Mouse (Mus musculus): ENCODE results near the gene Gtf2ird2.

Gene Gtf2ird2

DNA sequence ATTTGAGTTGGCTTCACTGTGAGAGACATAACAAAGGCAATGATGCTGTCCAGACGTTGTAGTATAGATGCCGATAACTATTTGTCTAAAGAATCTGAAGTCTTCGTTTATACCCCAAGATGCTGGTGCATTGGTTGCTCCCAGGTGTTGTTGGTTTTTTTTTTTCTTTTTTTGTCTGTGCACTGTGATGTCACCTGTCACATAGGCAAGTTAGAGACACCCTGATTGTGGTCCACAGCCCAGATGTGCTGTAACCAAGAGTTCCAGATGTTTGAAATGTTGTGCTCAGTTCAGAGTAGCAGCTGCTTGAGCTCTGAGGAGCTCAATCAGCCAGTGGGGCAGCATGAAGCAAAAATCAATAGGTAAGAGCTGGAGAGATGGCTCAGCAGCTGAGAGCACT lies 2.2 kb downstream of the Gtf2ird2 start:
- no peak for DNase-seq

DNA sequence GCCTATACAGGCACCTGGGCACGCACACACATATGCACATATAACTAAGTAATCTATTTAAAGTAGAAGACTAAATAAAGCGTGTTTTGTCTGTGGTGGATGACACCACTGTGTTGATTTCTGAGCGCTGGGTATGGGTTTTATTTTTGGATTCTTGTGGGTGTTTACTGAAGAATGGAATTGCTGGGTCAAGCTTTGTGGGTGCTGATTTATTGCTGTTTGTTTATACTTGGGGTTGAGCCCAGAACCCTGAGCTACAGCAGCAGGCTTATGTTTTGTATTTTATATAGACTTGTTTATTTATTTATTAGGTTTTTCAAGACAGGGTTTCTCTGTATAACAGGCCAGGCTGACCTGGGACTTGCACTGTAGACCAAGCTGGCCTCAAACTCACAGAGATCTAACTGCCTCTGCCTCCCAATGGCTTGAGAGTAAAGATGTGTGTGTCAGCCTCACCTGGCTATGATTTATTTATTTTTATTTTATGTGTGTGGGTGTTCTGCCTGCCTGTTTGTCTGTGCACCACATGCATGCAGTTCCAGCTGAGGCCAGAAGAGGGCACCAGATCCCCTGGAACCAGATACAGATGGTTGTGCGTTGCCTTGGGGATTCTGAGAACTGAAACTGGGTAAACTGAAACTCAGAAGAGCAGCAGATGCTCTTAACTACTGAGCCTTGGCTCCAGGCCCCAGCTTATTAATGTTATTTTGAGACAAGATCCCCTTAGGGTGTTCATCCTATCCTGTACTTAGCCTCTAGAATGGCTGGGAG lies 3.3 kb downstream of the Gtf2ird2 start:
- peak; percentile 69 to 73 for DNase-seq

DNA sequence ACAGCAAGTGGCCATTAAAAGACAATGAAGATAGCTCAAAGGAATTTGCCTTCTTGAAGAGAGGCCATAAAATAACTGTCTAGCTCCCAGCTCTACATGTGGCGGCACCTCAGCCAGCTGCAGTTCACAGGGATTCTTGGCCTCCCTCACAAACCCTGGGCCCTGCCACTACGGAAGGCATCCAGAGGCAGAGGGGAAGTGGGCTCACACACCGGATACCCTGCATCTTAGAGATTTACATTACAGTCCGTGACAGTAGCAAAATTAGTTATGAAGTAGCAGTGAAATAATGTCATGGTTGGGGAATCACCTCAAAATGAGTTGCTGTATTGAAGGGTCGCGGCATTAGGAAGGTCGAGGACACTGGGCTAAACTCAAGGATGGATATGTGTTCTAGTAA lies 4.8 kb downstream of the Gtf2ird2 start:
- peak; percentile 20 to 49 for DNase-seq

- DNase-seq, result no peak
Observed at GRCm38 (mm10) chr5:134193664-134194063, 9.8 kb downstream of the Gtf2ird2 start.

GRCm38 (mm10) chr5:134206721-134207120 lies 22.9 kb downstream of the Gtf2ird2 start:
- DNase-seq, result no peak

- DNase-seq, result no peak
Observed at GRCm38 (mm10) chr5:134209931-134210554, 26.2 kb downstream of the Gtf2ird2 start.

GRCm38 (mm10) chr5:134214021-134214806 lies 30.4 kb downstream of the Gtf2ird2 start:
- DNase-seq, result no peak

DNA sequence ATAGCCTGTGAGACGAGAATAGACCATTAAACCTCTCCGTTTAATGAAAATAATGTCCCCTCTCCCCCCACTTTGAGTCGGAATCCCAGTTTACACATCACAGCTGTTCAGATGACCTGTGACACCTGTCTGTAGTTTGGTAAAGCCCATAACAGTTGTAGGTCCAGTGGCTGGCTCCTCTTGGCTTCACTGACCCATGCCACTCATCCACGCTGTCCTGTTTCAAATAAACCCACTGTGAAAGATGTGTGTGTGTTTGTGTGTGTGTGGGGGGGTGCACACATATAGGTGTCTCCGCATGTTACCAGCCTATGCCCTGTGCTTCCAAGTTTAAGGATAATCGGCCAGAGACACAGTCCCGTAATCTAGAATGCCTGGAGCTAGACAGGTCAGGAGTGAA lies 34.1 kb downstream of the Gtf2ird2 start:
- no peak for DNase-seq

GRCm38 (mm10) chr5:134221278-134221677 lies 37.5 kb downstream of the Gtf2ird2 start:
- DNase-seq, result no peak

DNA sequence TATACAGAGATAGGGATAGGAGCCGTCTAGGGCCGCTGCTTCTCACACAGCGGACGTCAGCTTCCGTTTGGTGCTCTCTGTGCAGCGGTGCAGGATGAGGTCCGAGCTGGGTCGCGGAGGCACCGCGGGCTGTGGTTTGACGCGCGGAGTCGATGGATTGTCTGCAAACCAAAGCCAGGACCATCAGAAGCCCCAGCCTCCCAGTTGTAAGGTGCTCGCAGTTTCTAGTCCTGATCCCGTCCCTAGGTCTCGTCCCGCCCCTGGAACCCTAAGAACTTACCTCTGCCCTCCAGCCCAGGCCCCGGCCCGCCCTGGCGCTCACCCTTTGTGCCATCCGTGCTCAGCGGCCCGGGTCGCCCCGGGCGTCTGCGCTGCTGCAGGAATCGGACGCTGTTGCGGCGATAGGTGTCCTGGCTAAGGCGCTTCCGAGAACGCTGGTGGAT lies 37.9 kb downstream of the Gtf2ird2 start:
- no peak for DNase-seq

DNA sequence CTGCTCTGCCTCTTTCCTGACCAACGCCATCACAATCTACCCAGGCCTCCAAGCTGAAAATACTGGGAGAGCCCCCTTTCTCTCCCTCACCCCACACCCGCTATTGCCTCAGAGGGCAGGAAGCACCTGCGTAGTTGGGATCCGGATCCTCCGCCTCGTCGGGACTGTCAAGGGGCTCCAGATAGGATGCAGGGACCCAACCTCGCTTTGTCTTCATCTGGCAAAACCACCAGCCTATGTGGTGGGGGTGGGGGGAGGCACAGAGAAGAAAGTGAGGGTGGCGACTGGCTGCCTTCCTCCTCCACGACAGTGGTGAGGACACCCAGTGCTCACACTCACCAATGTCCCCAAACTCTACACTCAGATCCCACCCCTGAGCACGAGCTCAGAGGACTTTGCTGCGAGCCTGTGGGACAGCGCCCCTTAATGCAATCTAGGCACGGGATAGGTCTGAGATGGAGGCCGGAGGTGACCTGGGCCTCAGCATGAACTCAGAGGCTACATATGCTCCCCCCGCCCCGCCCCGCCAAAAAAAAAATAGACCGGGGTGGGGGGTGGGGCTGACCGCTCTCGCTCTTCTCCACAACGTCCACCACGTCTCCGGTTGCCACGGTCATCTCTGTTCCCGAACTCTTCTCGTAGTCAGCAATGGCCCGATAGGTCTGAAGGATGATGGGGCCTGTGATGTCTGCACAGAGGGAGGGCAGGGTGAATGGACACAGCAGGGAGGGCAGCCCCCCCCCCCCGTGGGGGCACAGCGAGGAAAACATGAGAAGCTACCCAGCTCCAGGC lies 41.5 kb downstream of the Gtf2ird2 start:
- DNase-seq, result peak in 1 of 2 experiments; percentile 52

DNA sequence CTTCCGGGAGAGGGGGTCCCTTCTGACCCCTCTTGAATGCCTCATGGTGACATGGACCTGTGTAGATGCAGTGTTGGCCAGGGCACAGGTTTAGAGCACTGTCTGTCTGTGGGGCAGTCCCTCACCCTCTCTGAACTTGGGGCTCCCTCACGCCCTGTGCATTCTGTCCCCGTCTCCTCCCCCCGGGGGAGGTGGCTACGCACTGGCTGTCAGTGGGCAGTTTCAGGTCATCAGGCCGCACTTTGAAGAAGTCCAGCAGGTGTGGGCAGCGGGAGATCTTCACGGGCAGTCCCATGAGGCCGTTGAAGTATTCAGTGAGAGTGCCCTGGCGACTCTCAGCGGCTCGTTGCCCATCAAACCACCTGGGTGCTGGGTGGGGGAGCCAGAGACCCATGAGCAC lies 43.1 kb downstream of the Gtf2ird2 start:
- DNase-seq, result no peak

GRCm38 (mm10) chr5:134227574-134228248 lies 43.9 kb downstream of the Gtf2ird2 start:
- peak; percentile 53 to 60 for DNase-seq

- no peak for DNase-seq
Observed at GRCm38 (mm10) chr5:134228249-134228638, 44.4 kb downstream of the Gtf2ird2 start.

DNA sequence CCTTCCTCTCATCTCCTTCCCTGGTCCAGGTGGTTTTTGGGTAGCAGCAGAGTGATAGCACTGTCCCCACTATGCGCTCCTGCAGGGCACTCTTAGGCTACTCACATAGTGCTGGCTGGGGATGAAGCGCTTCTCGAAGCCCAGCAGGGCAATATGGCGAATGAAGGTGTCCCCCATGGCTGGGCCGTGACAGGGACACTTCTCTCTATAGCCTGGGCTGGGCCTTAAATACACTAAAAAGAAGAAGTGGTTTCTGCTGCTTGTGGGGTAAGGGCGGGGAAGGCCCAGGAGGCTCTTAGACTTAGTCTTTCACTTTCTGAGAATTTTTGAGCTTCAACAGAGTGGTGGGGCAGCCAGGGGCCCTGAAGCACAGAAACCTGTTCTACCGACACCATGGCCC lies 45.6 kb downstream of the Gtf2ird2 start, which contains the start of gene Ncf1:
Ncf1 (minus strand) TSS at position 235 of the 400 bp plus-strand sequence.
- DNase-seq, result peak in 1 of 2 experiments; percentile 23

- DNase-seq, result no peak
Observed at GRCm38 (mm10) chr5:134231376-134231775, 47.6 kb downstream of the Gtf2ird2 start.

- peak; percentile 46 to 62 for DNase-seq
Observed at GRCm38 (mm10) chr5:134232111-134232510, 48.3 kb downstream of the Gtf2ird2 start.

DNA sequence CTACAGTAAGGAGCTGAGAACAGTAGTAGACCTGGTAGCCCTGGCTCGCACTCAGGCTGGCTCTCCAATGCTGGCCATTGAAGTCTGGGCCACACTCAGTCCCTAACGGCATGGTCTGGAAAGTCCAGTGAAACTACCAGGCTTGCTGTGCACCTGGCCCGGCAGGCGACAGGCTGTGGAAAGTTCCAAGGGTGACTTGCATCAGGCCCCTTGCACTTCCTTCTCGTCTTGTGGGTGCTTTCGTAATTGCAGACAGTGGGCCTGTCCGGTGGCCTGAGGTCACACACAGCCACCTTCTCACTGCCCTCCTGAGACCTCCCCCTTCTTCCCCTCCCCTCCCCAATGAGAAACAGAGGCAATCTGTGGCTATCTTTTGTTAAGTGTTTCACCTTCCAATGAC lies 48.7 kb downstream of the Gtf2ird2 start:
- peak; percentile 44 to 54 for DNase-seq

- DNase-seq, result peak; percentile 58 to 61
Observed at GRCm38 (mm10) chr5:134233244-134233651, 49.4 kb downstream of the Gtf2ird2 start.

GRCm38 (mm10) chr5:134234205-134234604 lies 50.4 kb downstream of the Gtf2ird2 start:
- DNase-seq, result peak; percentile 48 to 50

DNA sequence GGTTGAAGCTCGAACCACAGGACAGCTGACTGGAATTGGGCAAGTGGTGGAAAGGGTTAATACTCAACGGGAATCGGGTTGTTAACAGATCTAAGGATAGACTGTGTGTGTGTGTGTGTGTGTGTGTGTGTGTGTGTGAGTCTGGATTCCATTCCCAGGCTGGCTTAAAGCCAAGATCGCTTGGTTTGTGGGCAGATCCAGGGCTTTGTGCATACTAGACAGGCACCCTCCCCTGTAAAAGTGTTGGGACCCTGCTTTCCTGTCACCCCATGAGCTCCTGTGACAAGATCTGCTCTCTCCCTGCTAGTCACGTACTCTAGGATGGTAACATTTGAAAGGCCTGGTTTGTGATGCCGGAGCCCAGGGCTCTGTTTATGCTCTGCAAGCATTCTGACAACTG lies 51.3 kb downstream of the Gtf2ird2 start:
- peak in 1 of 2 experiments; percentile 18 for DNase-seq

DNA sequence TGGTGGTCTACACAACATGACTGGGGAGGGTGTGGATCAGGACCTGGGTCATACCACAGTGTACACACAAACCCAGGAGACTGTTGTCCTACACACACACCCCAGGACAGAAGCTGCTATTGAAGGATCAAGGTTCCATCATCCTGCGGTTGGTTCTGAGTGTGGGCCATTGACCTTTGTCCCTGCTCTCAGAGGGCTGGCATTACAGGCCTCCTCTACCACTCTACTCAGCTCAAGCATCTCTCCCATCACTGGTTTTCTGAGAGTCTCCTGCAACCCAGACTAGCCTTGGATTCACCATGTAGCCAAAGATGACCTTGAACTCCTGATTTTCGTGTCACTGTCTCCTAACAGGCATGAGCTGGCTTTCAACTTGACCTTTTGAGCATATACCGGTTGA lies 52.4 kb downstream of the Gtf2ird2 start:
- no peak for DNase-seq
